Mouse (Mus musculus): Measurements from ENCODE around the gene Msh5.

GRCm38 (mm10) chr17:35002153-35002865 lies 44.2 kb downstream of the Msh5 start:
- TF ChIP-seq POLR2A (IDR thresholded peaks at IDR 0.05; ENCODE audit: low read depth, low read length), result no peak
- TF ChIP-seq CTCF (conservative IDR thresholded peaks at IDR 0.05; ENCODE audit: insufficient read depth, insufficient read length, low read depth, low read length), result no peak

All from kidney, adult 2 months (tissue).